Mouse (Mus musculus): ENCODE measurements around the gene Focad.
A peak's percentile ranks its signal among the peaks of the same experiment; 100 is the strongest.

The Focad gene

DNA sequence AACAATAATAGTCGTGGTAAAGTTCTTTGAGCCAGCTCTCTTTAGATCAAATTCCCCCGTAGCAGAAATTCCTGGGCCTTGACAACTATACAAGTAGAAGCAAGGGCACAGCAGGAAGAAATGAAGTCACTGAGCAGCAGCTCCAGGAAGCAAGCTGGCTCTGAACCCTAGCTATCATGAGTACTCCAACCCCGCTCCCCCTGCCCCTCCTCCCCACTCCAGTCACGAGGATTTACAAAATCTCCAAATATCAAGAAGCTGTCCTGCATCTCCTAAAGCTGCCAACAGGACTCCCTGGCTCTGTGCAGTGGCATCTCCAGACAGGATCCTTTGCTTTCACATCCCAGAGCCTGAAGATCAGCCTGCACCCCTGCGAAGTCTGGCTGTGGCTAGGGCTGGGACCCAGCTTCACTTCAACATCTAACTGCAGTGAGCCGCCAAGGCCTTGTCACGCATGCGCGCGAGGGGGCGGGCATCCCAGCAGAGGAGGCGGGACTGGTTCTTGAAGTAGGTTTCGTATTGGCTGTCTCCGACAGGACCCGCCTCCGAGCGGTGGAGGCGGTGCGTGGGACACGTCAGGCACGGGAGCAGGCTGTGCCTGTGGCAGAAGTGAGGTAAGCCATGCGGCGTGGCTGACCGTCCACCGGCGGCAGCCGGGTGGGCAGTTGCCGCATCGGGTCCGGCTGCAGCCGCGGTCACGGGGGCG lies at the start of gene Focad:
Gene Focad (plus strand): TSS at position 568 of the 706 bp plus-strand sequence.
- DNase-seq, result peak; percentile 98

DNA sequence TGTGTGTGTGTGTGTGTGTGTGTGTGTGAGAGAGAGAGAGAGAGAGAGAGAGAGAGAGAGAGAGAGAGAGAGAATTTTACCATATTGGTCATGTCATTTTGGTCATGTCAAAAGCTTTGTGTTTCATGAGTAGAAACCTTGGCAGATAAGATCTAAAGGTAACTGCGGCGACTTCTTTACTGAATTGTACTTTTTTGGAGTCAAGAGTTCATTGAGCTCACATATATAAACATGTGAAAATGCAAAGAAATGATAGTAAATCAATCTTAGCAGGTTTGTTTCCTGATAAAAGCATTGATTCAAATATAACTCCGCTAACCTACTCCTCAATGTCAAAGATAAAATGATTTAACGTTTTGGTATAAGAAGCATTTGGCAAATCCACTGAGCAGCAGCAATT lies 49.3 kb upstream of the Focad start:
- DNase-seq, result no peak

DNA sequence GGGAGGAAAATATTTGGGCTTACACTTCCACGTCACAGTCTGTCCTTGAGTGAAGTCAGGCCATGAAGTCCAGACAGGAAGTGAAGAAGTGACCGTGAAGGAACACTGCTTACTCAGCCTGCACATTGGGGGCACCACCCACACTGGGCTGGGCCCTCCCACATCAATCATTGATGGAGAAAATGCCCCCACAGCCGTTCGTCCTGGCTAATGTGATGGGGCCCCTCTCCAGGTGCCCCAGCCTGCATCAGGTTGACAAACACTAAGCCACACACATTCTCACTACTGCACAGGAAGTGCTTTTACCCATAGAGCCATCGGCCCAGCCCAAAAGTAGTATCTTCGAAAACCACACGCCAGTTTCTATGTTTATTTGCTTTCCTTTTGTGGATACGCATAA lies 48.1 kb upstream of the Focad start:
- no peak for DNase-seq

DNA sequence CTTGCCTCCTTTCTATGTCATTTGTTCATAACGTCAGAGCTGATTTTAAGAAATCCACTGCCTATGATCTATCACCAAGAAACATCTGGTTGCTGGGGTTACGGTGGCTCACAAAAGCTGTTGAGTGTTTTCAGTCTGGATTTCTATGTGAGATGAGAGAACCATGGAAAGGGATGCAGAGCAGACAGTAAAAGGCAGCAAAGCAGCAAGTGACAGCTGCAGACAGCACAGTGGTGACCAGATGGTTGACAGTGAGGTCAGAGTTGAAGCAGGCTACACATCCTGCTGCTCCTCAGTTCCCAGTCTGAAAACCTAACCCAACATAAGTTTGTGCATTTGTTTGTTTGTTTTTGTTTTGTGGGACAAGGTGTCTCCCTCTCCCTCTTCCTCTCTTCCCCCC lies 19.0 kb upstream of the Focad start:
- DNase-seq, result no peak

DNA sequence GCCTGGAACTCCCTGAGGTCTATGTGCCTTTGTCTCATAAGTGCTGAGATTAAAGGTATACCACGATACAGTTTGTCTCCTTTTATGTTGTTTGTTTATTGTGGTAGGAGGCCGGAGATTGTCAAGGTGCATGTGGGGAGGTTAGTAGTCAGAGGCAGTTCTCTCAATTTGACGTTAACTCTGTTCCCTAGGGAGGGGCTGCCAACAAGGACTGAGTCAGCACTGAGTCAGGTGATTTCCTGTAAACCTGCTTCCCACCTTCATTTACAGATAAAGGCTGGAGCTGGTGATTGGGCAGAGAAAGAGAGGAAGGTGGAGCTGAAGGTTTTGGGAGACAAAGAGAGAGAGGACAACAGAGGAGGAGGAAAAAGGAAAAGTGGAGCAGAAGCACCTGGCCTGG lies 15.4 kb upstream of the Focad start:
- DNase-seq, result no peak

DNA sequence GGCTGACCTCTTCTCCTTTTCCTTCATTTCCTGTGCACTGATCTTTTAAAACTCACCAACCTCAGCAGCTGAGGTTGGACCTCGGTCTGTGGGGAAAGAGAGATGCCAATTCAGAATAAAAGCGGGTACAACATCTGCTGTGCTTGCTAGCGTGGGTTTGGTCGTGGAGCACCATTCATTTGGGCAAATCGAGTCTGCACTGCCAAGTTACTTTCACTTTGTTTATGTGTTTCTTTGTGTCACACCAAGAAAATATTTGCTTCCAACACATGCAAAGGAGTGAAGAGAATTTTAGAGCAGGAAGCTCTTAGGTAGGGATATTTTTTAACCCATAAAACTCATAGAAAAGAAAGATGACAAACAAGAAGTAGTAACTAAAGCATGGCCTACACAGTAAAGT lies 13.0 kb upstream of the Focad start:
- DNase-seq, result no peak

DNA sequence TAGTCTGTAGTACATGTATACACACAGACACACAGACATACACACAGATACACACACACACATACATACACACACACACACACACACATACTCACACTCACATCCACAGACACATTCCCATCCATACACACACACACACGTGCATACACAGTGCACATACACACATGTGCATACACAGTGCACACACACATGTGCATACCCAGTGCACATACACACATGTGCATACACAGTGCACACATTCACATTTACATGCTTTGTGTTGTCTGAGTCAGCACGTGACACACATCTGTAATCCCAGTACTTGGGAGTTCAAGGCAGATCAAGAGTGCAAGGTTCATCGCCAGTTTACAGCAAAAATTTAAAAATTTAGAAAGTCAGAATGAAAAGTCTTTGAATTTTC lies 12.5 kb upstream of the Focad start:
- DNase-seq, result no peak

DNA sequence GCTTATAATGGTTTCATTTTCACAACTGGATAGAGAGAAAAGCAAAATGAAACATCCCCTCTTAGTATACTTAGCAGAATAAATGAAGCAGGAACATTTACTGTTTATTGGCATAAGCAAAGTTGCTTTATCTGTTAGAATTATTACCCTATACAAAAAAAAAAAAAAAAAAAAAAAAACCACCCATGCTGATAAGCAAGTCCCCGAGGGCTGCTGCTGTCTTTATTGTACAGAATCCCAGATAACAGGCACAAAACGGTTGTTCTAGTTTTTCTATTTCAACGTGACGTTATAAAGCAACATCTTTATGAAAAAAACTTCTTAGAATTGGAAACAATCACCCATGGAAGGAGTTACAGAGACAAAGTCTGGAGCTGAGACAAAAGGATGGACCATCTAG lies 12.0 kb upstream of the Focad start:
- no peak for DNase-seq

DNA sequence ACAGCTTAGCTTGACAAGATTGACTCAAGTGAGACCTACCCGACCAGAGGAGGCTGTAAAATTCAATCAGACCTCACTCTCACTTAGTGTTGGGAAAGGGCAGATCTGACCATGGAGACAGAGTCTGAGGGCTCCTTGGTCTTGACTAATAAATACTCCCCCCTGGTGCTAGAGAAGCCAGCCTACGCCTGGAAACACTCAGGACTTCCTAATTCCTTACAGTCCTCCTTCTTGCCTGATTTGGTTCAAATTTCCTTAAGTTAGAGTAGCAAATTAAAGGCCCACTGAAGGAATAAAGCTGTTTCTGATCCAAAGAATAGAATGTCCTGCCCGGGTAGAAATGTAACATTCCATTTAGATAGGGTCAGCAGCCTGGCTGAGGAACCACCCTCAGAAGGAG lies 10.6 kb upstream of the Focad start:
- no peak for DNase-seq

DNA sequence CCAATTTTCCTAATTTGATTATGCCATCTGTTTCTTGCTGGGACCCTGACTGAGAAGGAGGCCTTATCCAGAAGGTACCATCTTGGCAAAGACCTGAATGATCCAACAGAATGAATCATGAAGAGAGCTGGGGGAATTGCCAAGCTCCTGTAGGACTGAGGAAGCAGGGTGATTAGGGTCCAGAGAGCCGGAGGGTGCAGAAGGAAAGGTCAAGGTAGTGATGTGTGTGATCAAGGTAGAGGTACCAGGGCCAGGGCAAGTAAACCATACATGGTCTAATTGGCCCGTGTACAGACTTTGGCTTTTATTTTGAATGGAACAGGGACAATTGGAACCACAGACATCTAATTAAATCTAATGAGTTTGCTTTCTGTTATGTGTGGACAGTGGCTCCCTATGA lies 4.1 kb upstream of the Focad start:
- no peak for DNase-seq

DNA sequence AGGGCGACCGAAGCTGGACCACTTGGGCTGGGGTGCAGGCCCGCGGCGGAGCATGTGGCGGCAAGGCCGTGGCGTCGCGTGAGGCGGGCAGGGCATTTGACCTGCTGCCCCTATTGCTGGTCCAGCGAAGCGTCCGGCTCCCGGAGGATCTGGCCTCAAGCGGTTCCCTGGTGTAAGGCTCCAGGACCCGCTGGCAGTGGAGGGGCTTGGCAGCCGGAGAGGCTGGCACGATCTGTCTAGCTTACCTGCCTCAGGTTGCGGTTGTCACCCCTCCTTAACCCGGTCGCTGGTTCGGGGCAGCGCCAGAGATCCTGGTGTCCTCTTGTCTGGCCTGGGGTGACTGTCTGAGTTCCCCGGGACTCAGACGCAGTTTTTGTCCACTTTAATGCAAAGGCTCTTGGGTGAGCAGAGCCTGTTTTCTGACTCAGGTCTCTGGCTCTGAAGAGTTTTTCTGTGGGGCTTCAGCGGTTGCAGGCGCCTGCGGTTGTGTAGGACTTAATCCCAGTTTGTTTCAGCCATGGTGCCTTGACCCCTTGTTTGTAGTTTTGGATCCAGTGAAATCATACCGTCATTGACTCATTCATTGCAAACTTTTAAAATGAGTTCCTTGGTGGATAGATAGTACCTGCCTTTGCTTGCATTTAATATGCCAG lies 465 bp downstream of the Focad start:
- no peak for DNase-seq

DNA sequence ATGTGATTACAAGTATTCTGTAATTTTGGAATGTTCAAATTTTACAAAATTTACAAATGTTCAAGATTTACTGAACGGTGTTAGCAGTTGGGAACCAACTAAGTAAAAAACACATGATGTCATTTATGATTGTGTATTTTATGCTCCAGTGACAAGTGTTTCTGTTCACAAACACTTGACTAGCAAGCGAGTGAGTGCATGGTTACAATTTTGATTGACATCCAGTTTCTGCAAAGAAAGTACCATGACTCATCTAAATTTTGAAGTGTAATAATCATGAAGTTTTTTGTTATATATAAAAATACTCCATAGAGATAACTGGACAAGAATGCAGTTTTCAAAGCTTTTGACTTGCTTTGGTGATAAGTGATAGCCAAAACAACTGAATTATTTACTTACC lies 1.3 kb downstream of the Focad start:
- DNase-seq, result no peak

DNA sequence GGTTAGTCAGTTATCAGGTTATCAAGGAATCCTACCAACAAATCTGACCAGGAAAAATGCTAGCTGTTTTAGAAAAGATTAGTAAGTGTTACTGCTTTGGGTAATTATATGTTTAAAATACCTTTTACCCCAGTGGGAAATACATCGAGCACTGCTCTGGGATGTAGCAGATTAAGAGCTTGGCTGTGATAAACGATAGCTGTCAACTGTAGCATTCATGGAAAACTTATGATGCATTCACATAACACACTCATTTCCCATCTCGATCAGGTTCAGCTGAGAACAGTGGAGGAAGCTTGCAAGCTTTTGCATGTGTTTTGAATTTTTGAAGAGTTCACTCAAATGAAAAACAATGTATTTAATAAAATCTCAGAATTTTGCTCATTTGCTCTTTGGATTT lies 14.2 kb downstream of the Focad start:
- DNase-seq, result no peak

DNA sequence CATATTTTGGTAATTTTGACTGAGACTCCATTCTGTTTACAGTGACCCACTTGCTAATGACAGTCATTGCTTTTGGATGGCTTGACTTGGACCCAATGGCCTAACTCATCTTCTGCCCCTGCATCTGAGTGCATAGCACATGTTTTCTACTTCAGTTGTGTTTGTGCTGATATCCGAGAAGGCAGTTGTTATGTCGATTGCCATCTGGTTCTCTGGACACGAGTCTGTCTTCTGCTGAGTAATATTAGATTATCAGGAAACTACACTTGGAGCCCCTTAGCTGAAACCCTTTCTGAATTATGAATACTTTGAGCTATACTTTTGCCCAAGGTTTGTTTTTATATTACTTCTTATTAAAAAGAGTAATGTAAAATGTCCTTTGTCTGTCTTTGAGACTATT lies 22.9 kb downstream of the Focad start:
- no peak for DNase-seq

DNA sequence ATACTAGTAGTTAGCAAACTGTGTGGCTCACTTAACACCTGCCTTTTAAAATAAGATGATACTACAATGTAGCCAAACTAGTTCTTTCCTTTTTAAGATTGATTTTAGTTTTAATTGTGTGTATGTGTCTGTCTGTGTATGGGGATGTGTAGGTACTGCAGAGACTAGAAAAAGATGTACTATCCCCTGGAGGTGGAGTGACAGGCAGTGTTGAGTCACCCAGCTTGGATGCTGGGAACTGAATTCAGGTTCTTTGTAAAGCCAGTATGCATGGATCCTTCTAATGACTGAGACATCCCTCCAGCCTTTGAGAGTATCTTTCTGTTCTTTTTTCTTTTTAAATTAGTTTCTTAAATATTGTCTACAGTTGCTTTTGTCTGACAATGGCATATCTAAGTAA lies 23.5 kb downstream of the Focad start:
- no peak for DNase-seq

DNA sequence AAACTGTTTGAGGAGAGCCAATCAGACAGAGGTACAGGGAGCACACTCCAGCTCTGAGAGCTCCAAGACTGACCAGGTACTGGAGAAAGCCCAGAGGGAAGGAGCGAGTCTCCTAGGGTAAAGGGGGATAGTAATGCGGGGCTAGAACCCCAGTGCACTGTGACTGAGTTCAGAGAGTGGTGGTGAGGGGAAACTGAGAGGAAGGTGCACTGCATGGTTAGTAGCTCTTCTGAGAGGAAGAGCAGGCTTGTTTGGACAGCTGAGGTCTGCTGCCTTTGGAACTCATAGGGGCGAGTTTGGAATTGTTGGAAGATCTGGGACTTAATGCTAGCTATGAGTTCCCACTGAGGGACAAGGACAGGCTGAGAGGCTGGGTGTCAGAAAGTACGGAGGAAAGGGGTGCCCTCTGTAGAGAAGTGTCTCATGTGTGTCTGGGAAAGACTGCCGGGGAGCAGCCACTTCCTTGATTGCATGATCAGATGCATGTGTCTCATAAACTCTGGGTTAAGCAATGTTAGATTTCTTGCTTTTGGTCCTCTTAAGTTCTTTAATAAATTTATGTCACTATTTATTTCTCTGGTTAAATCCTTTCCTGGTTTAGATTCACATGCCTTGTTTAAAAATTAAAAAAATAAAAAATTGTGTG lies 24.4 kb downstream of the Focad start:
- no peak for DNase-seq

DNA sequence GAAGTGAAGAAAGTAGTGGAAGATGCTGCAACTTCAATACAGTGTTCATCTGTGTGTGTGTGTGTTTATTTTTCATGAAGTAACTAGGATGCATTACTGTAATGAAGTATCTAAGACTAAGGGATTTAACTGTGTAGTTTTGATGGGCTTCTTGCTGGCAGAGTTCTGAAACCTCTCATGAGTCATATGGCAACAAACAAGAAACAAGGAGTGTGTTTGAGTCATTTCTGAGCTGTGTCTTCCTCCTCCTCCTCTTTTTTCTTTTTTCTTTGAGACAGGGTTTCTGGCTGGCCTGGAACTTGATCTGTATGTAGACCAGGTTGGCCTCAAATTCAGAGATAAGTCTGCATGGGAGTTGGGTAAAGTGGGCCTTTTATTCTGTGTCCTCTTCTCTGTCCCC lies 25.7 kb downstream of the Focad start:
- DNase-seq, result no peak

DNA sequence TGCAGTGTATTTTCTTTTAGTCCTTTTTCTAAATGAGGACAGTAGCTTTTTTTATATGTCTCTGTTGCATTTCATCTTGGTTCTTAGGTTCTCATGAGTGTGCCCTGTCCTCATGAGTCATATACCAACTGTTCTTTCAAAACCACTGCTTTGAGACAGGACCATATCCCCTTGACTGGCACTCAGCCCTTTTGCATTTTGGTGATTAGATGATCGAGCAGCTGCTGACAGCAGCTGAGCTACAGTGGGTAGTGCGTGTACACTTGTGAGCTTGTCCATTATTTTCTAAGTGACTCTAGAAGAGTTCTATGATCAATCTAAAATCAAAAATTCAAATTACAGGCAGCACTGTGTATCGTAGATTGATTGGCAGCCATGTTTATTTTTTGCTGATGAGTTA lies 28.0 kb downstream of the Focad start:
- no peak for DNase-seq

DNA sequence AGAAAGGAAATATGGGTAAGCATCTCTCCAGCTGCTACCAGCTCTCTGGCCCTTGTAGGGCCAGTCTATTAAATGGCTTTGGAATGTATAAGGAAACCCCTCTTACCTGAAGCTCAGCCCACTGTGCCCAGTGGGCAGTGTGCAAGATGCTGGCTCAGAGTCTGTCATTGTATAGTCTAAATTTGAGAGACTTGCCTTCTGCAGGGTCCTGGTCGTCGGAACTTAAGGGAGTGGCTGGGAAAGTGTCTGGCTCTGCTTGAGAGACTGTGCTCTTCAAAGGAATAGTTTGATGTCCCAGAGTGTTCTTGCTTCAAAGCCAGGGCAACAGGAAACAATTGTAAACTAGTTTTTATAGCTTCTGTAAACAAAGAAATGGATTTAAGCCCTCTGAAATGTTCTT lies 41.5 kb downstream of the Focad start:
- no peak for DNase-seq

DNA sequence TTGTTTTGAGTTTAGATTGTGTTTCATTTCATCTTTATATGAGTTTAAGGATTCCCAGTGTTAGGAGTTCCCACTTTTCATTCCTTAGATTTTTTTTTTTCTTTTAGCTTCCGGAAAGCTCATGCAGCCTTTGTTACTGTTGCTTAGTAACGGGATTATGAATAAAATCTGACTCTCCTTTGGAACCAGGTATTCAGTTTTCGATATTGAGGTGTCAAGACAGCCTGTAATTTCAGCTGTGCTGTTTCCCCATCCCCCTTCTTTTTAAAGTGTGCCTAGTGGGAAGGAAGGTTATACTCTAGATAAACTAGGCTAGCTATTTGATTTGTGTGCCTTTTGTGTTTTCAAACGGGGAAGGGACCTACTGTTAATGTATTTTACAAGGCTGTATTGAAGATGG lies 42.1 kb downstream of the Focad start:
- DNase-seq, result no peak

DNA sequence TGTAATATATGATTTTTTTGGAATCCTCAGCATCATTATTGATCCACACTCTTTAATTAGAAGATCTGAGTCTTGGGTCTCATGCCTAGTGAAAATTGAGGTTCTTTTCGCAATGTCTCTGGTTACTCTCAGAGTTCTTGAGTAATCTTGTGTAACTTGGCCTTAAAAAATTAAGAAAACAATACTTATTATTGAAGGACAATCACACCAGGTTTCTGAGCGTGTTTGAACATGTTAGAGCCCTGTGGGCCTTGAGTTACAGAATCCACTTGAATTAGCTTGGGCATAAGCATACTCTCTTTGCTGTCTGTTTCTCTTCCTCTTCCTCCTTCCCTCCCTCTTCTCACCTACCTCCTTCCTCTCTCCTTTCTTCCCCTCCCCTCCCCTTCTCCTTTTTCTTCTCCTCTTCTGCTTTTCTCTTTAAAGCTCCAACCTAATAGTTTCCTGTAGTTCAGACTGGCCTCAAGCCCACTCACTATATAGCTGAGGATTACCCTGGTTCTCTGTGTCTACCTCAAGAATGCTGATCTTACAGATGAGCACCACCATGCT lies 44.0 kb downstream of the Focad start:
- no peak for DNase-seq

DNA sequence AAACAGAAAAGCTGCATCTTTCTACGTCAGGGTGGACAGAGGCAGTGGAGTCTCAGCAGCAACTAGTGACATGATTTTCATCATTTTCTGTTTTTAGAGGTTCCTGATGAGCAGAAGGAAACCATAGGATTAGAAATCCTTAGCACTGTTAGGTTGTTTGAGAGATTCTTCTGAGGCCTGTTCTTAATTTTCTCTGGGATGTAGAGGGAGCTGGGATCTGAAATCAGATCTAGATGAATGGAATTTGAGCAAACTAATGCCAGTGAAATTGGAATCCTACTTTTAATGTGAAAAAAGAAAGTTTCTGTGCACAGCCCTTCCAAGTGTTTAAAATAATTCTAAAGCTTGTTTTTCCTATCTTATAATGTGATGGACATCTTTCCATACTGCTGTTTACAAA lies 55.0 kb downstream of the Focad start:
- no peak for DNase-seq

DNA sequence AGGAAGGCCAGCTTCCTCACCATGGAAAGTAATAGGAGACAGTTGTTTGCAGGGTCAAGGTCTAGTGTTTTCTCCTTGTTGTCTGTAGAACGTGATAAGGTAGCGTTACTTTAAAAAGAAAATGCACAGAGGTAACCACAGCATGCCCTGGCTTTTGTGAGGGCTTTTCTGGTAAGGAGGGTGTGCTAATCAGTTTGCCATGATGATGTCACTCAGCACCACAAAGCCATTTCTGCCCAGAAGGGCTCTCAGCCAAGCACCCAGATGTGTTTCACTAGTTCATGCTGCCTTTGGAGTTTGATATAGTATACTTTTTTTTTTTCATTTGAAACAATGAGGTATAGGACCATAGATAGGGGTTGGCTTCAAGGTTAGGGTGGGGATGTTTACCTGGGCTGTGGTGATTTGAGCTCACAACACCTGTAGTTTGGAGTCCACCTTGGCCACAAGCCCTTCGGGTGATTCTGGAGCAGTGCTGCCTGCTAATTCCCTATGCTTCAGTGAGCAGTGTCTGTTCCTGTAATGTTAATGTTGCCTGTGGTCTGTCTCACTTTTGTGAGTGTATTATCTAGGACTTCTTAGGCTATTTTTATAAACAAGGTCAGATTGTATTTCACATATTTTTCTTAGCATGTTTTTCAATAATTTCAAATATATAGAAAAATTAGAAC lies 61.2 kb downstream of the Focad start:
- DNase-seq, result no peak

DNA sequence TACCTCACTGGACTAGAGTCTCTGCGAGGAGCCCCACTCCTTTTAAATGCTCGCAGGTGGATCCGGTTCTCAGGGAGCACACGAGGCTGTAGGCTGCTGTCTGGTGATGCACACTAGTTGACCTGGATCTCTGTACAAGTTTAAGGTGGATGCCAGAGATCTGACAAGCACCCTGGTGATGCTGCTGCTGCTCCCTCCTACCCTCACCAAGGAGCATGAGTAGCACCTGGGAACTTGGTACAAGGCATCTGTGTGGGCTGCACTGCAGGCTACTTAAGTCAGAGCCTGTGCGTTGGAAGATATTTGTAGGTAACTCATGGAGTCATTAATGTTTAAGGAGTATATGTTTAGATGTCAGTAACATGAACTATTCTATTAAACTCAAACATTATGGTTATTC lies 62.5 kb downstream of the Focad start:
- no peak for DNase-seq
